Mouse (Mus musculus) monocyte, adult 2 months (primary cell): ENCODE measurements at regions not wholly inside any gene's neighbourhood (a gene's known extent, or its start where the extent isn't known, plus 50 kb on each side); places are given as distances from the start of the nearest gene placed in this dataset.

Experiments used
- DNase-seq, 2 experiments: peaks; one replicate each; pipeline ENCODE4 v3.0.0; 2022; ENCODE audit warnings: low spot score in 2 of 2, low read depth in 1 of 2

GRCm38 (mm10) chr5:133576595-133576994, 522.9 kb upstream of the Castor2 start:
- DNase-seq, result no peak

GRCm38 (mm10) chr5:133569096-133569495, 530.4 kb upstream of the Castor2 start:
- no peak for DNase-seq

GRCm38 (mm10) chr5:133566506-133566905, 533.0 kb upstream of the Castor2 start:
- no peak for DNase-seq

GRCm38 (mm10) chr5:133550657-133551056, 548.9 kb upstream of the Castor2 start:
- DNase-seq, result no peak

GRCm38 (mm10) chr5:133542217-133542616, 557.3 kb upstream of the Castor2 start:
- DNase-seq, result no peak

- no peak for DNase-seq
These were observed 566.8 kb upstream of the Castor2 start for GRCm38 (mm10) chr5:133532678-133533077.

GRCm38 (mm10) chr5:133505661-133506060, 593.9 kb upstream of the Castor2 start:
- no peak for DNase-seq

- DNase-seq, result no peak
These were observed 611.7 kb upstream of the Castor2 start for GRCm38 (mm10) chr5:133487806-133488290.

GRCm38 (mm10) chr5:133482291-133483086, 617.0 kb upstream of the Castor2 start:
- no peak for DNase-seq

- DNase-seq, result no peak
These were observed 620.3 kb upstream of the Castor2 start for GRCm38 (mm10) chr5:133479205-133479604.

GRCm38 (mm10) chr5:133453349-133454049, 646.0 kb upstream of the Castor2 start:
- no peak for DNase-seq

- DNase-seq, result no peak
These were observed 649.6 kb upstream of the Castor2 start for GRCm38 (mm10) chr5:133449926-133450325.

- DNase-seq, result no peak
These were observed 698.7 kb upstream of the Castor2 start for GRCm38 (mm10) chr5:133400826-133401225.

GRCm38 (mm10) chr5:133389896-133390295, 709.6 kb upstream of the Castor2 start:
- DNase-seq, result no peak

- DNase-seq, result no peak
These were observed 710.3 kb upstream of the Castor2 start for GRCm38 (mm10) chr5:133389023-133389840.

- no peak for DNase-seq
These were observed 713.8 kb upstream of the Castor2 start for GRCm38 (mm10) chr5:133385374-133386349.

GRCm38 (mm10) chr5:133365771-133366170, 733.7 kb upstream of the Castor2 start:
- no peak for DNase-seq

GRCm38 (mm10) chr5:133347516-133347915, 752.0 kb upstream of the Castor2 start:
- no peak for DNase-seq

- no peak for DNase-seq
These were observed 757.5 kb upstream of the Castor2 start for GRCm38 (mm10) chr5:133341973-133342372.

- no peak for DNase-seq
These were observed 777.5 kb upstream of the Auts2 start for GRCm38 (mm10) chr5:133320626-133321025.
